Mouse (Mus musculus): ENCODE data around the gene Timm44. TPM values are rescaled to one million over a fixed set of nuclear protein-coding genes. Genes with fewer than 3 reads are reported as not detected.

Gene Timm44
- polyA plus RNA-seq, 1 experiment from 2014 or later = 64.7 TPM

- no peaks in the 10 kb centered on the region for H3K9me3 ChIP-seq
- H3K36me3 ChIP-seq (replicated peaks) = no peaks in the 10 kb centered on the region
- peaks cover 6% of the 10 kb centered on the region for H3K4me1 ChIP-seq
- DNase-seq (ENCODE audit: low spot score) = no peak
- peaks cover 59% of the 10 kb centered on the region for H3K27me3 ChIP-seq (replicated peaks; ENCODE audit: low read depth, poor library complexity, severe bottlenecking)
- H3K4me3 ChIP-seq = peak overlapping the region; percentile 49
- H3K27ac ChIP-seq (replicated peaks) = no peak overlapping the region
- 17% methylated on average over 4 of the region's 4 CpGs for WGBS
Observed at GRCm38 (mm10) chr8:4226323-4226722, 49.4 kb downstream of the Timm44 start.

GRCm38 (mm10) chr8:4222059-4222458 is 53.7 kb downstream of the Timm44 start:
- Histone ChIP-seq H3K27ac (replicated peaks) (no peak overlapping the region), H3K4me1 (peaks cover 11% of the 10 kb centered on the region), H3K9me3 (no peaks in the 10 kb centered on the region), H3K36me3 (replicated peaks) (no peaks in the 10 kb centered on the region), H3K4me3 (no peak overlapping the region), H3K27me3 (replicated peaks; ENCODE audit: low read depth, poor library complexity, severe bottlenecking) (peaks cover 51% of the 10 kb centered on the region)
- no peak for DNase-seq (ENCODE audit: low spot score)

- Histone ChIP-seq H3K4me3 (no peak overlapping the region), H3K27me3 (replicated peaks; ENCODE audit: low read depth, poor library complexity, severe bottlenecking) (peaks cover 53% of the 10 kb centered on the region), H3K36me3 (replicated peaks) (no peaks in the 10 kb centered on the region), H3K4me1 (peaks cover 26% of the 10 kb centered on the region), H3K9me3 (no peaks in the 10 kb centered on the region), H3K27ac (replicated peaks) (no peak overlapping the region)
- WGBS = 86% methylated on average over 3 of the region's 3 CpGs
- no peak for DNase-seq (ENCODE audit: low spot score)
Observed at GRCm38 (mm10) chr8:4219617-4220016, 56.1 kb downstream of the Timm44 start.

GRCm38 (mm10) chr8:4216791-4217621 is 58.7 kb downstream of the Timm44 start, which contains the start of gene Prr36:
TSS of gene Prr36 (minus strand) at chr8:4217459.
- H3K4me1 ChIP-seq = peaks cover 47% of the 10 kb centered on the region
- no peaks in the 10 kb centered on the region for H3K36me3 ChIP-seq (replicated peaks)
- H3K9me3 ChIP-seq = no peaks in the 10 kb centered on the region
- H3K27ac ChIP-seq (replicated peaks) = peak within 1 kb of the TSS; percentile 87
- peaks cover 68% of the 10 kb centered on the region for H3K27me3 ChIP-seq (replicated peaks; ENCODE audit: low read depth, poor library complexity, severe bottlenecking)
- H3K4me3 ChIP-seq = peak within 1 kb of the TSS; percentile 68
- 1% methylated on average over 44 of the region's 44 CpGs for WGBS
- peak; percentile 74 for DNase-seq (ENCODE audit: low spot score)

GRCm38 (mm10) chr8:4216296-4216695 is 59.4 kb downstream of the Timm44 start:
- no peak for DNase-seq (ENCODE audit: low spot score)
- Histone ChIP-seq H3K27me3 (replicated peaks; ENCODE audit: low read depth, poor library complexity, severe bottlenecking) (peaks cover 75% of the 10 kb centered on the region), H3K4me1 (peaks cover 47% of the 10 kb centered on the region), H3K36me3 (replicated peaks) (no peaks in the 10 kb centered on the region), H3K9me3 (no peaks in the 10 kb centered on the region), H3K27ac (replicated peaks) (peak overlapping the region; percentile 87), H3K4me3 (peak overlapping the region; percentile 68)
- 3% methylated on average over 18 of the region's 18 CpGs for WGBS

GRCm38 (mm10) chr8:4214006-4214980 is 61.4 kb downstream of the Timm44 start:
- peak; percentile 51 for DNase-seq (ENCODE audit: low spot score)
- Histone ChIP-seq H3K27me3 (replicated peaks; ENCODE audit: low read depth, poor library complexity, severe bottlenecking) (peaks cover 93% of the 10 kb centered on the region), H3K4me1 (peaks cover 47% of the 10 kb centered on the region), H3K27ac (replicated peaks) (peak overlapping the region; percentile 70), H3K4me3 (peak overlapping the region; percentile 58), H3K36me3 (replicated peaks) (peaks cover 16% of the 10 kb centered on the region), H3K9me3 (peaks cover 4% of the 10 kb centered on the region)
- WGBS = 9% methylated on average over 33 of the region's 33 CpGs

GRCm38 (mm10) chr8:4213210-4214005 is 62.3 kb downstream of the Timm44 start:
- H3K9me3 ChIP-seq = peaks cover 6% of the 10 kb centered on the region
- peak; percentile 74 for DNase-seq (ENCODE audit: low spot score)
- peaks cover 47% of the 10 kb centered on the region for H3K4me1 ChIP-seq
- peak overlapping the region; percentile 58 for H3K4me3 ChIP-seq
- WGBS = 2% methylated on average over 18 of the region's 18 CpGs
- peaks cover 95% of the 10 kb centered on the region for H3K27me3 ChIP-seq (replicated peaks; ENCODE audit: low read depth, poor library complexity, severe bottlenecking)
- H3K36me3 ChIP-seq (replicated peaks) = peaks cover 20% of the 10 kb centered on the region
- peak overlapping the region; percentile 70 for H3K27ac ChIP-seq (replicated peaks)

- Histone ChIP-seq H3K4me3 (peak overlapping the region; percentile 58), H3K4me1 (peaks cover 47% of the 10 kb centered on the region), H3K27ac (replicated peaks) (peak overlapping the region; percentile 70; the same call in 1 of the 2 replicates), H3K27me3 (replicated peaks; ENCODE audit: low read depth, poor library complexity, severe bottlenecking) (peaks cover 95% of the 10 kb centered on the region), H3K36me3 (replicated peaks) (peaks cover 20% of the 10 kb centered on the region), H3K9me3 (peaks cover 6% of the 10 kb centered on the region)
- peak; percentile 63 for DNase-seq (ENCODE audit: low spot score)
- WGBS = 1% methylated on average over 25 of the region's 25 CpGs
Observed at GRCm38 (mm10) chr8:4212809-4213209, 62.9 kb downstream of the Timm44 start.

GRCm38 (mm10) chr8:4211097-4211496 is 64.6 kb downstream of the Timm44 start:
- no peak overlapping the region for H3K27ac ChIP-seq (replicated peaks)
- no peak overlapping the region for H3K4me3 ChIP-seq
- H3K27me3 ChIP-seq (replicated peaks; ENCODE audit: low read depth, poor library complexity, severe bottlenecking) = peaks cover 95% of the 10 kb centered on the region
- peaks cover 41% of the 10 kb centered on the region for H3K4me1 ChIP-seq
- DNase-seq (ENCODE audit: low spot score) = no peak
- peaks cover 6% of the 10 kb centered on the region for H3K9me3 ChIP-seq
- H3K36me3 ChIP-seq (replicated peaks) = peaks cover 20% of the 10 kb centered on the region
- 81% methylated on average over 6 of the region's 6 CpGs for WGBS

All from embryonic facial prominence, embryonic 10.5 days (tissue).